Mouse (Mus musculus) adrenal gland, adult 8-10 months (tissue): Measurements from ENCODE around the gene Abca5. TPM values are rescaled to one million over a fixed set of nuclear protein-coding genes. Genes with fewer than 3 reads are reported as not detected.
"Not testable (repeated sequence)": the region's sequence is repeated elsewhere in the genome, so short reads cannot be mapped to it uniquely, and the experiment has no call there.

Experiments
- DNase-seq: peaks from one replicate; pipeline ENCODE4 v3.0.0; 2022
- total RNA-seq, 4 experiments: library from RNA; stranded (reverse); gene quantifications; 2 replicates each; pipeline ENCODE4 v1.2.4; 2022

The Abca5 gene
- total RNA-seq, result 10 to 100 TPM; 14.9 to 42.9 (median 21.1) TPM

GRCm38 (mm10) chr11:110337289-110338245 is at the start of gene Abca5:
Abca5 (minus strand) TSS chr11:110337716.
- peak; percentile 71 for DNase-seq

GRCm38 (mm10) chr11:110385487-110385886 is 48.0 kb upstream of the Abca5 start:
- no peak for DNase-seq

- DNase-seq, result no peak
These were observed 42.8 kb upstream of the Abca5 start for GRCm38 (mm10) chr11:110380310-110380668.

- peak; percentile 57 for DNase-seq
These were observed 42.3 kb upstream of the Abca5 start for GRCm38 (mm10) chr11:110379661-110380309.

GRCm38 (mm10) chr11:110374036-110374435 is 36.5 kb upstream of the Abca5 start:
- DNase-seq, result no peak

- DNase-seq, result no peak
These were observed 34.9 kb upstream of the Abca5 start for GRCm38 (mm10) chr11:110372266-110372954.

GRCm38 (mm10) chr11:110371827-110372226 is 34.3 kb upstream of the Abca5 start:
- no peak for DNase-seq

GRCm38 (mm10) chr11:110369312-110370019 is 31.9 kb upstream of the Abca5 start:
- DNase-seq, result no peak

GRCm38 (mm10) chr11:110367638-110368037 is 30.1 kb upstream of the Abca5 start:
- no peak for DNase-seq

- DNase-seq, result no peak
These were observed 29.4 kb upstream of the Abca5 start for GRCm38 (mm10) chr11:110366902-110367301.

GRCm38 (mm10) chr11:110365016-110365415 is 27.5 kb upstream of the Abca5 start:
- DNase-seq, result peak; percentile 11

GRCm38 (mm10) chr11:110357756-110358551 is 20.4 kb upstream of the Abca5 start:
- DNase-seq, result peak; percentile 11

GRCm38 (mm10) chr11:110355131-110355530 is 17.6 kb upstream of the Abca5 start:
- DNase-seq, result not testable (repeated sequence)

GRCm38 (mm10) chr11:110354261-110354660 is 16.7 kb upstream of the Abca5 start:
- DNase-seq, result no peak

- no peak for DNase-seq
These were observed 10.7 kb upstream of the Abca5 start for GRCm38 (mm10) chr11:110348170-110348569.

- DNase-seq, result no peak
These were observed 10.3 kb upstream of the Abca5 start for GRCm38 (mm10) chr11:110347768-110348167.

- peak; percentile 13 for DNase-seq
These were observed 665 bp downstream of the Abca5 start for GRCm38 (mm10) chr11:110336814-110337288.

- no peak for DNase-seq
These were observed 7.4 kb downstream of the Abca5 start for GRCm38 (mm10) chr11:110330093-110330492.

- no peak for DNase-seq
These were observed 15.2 kb downstream of the Abca5 start for GRCm38 (mm10) chr11:110322266-110322665.

GRCm38 (mm10) chr11:110306475-110307168 is 30.9 kb downstream of the Abca5 start:
- DNase-seq, result no peak

GRCm38 (mm10) chr11:110303411-110303810 is 34.1 kb downstream of the Abca5 start:
- no peak for DNase-seq
